Mouse (Mus musculus): ENCODE measurements around the gene Selenon. TPM values are rescaled to one million over a fixed set of nuclear protein-coding genes. Genes with fewer than 3 reads are reported as not detected.

The Selenon gene
- polyA plus RNA-seq, 1 experiment from 2014 or later: 15.9 TPM

DNA sequence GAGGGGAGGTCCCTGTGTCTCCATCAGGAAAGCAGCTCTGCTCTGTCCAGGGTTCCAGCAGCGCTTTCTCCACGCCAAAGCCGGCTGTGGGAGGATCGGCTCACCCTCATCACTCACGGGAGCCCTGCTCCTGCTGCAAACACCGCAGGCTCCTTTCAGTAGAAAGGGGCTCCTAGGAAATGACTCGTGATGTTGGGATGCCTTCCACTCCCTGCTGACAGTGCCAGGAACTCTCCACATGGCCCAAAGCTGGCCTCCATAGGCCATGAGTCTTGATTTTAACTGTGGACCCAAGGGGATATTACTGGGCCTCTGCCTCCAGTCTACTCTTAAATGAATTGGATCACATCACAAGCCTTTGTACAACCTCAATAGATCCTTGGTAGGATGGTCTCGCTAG lies 17.9 kb upstream of the Selenon start:
- DNase-seq (no peak), ATAC-seq (ENCODE audit: low FRiP score, low TSS enrichment) (no peak)
- no peak overlapping the region for H3K4me3 ChIP-seq (replicated peaks; ENCODE audit: low read depth, low read length)
- H3K4me1 ChIP-seq (ENCODE audit: control insufficient read depth, insufficient read depth, low read length): 0 out of 2 replicates have a peak, but pooled peaks cover 3% of the 10 kb centered on the region
- no peak overlapping the region for H3K9ac ChIP-seq (replicated peaks; ENCODE audit: low read length)
- no peaks in the 10 kb centered on the region for H3K9me3 ChIP-seq (ENCODE audit: control insufficient read depth, low read length)
- no peak overlapping the region for H3K27ac ChIP-seq (replicated peaks; ENCODE audit: low read depth, low read length)
- no peaks in the 10 kb centered on the region for H3K27me3 ChIP-seq (ENCODE audit: control insufficient read depth, insufficient read depth, low read length)
- no peaks in the 10 kb centered on the region for H3K36me3 ChIP-seq (ENCODE audit: control insufficient read depth, insufficient read depth, low read length)
- H3K4me2 ChIP-seq (ENCODE audit: low read length): no peak overlapping the region
- WGBS: 77% methylated on average over 8 of the region's 8 CpGs

DNA sequence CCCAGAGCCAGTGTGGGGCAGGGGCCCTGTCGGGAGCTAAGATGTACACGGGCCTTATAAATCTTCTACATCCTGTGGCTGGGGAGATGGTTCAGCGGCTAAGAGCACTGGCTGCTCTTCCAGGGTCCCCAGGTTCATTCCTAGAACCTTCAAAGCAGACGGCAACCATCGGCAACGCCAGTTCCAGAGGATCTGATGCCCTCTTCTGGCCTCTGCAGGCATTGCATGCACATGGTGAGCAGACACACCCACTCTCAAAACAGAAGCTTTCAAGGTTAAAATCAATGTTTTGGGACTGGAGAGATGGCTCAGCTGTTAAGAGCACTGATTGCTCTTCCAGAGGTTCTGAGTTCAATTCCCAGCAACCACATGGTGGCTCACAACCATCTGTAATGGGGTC lies 17.2 kb upstream of the Selenon start:
- Histone ChIP-seq H3K36me3 (ENCODE audit: control insufficient read depth, insufficient read depth, low read length) (no peaks in the 10 kb centered on the region), H3K9ac (replicated peaks; ENCODE audit: low read length) (no peak overlapping the region), H3K4me2 (ENCODE audit: low read length) (no peak overlapping the region), H3K27me3 (ENCODE audit: control insufficient read depth, insufficient read depth, low read length) (no peaks in the 10 kb centered on the region), H3K4me1 (ENCODE audit: control insufficient read depth, insufficient read depth, low read length) (0 out of 2 replicates have a peak, but pooled peaks cover 3% of the 10 kb centered on the region), H3K4me3 (replicated peaks; ENCODE audit: low read depth, low read length) (no peak overlapping the region), H3K9me3 (ENCODE audit: control insufficient read depth, low read length) (no peaks in the 10 kb centered on the region), H3K27ac (replicated peaks; ENCODE audit: low read depth, low read length) (no peak overlapping the region)
- DNase-seq: no peak
- no peak for ATAC-seq (ENCODE audit: low FRiP score, low TSS enrichment)
- WGBS: 75% methylated on average over 6 of the region's 6 CpGs

DNA sequence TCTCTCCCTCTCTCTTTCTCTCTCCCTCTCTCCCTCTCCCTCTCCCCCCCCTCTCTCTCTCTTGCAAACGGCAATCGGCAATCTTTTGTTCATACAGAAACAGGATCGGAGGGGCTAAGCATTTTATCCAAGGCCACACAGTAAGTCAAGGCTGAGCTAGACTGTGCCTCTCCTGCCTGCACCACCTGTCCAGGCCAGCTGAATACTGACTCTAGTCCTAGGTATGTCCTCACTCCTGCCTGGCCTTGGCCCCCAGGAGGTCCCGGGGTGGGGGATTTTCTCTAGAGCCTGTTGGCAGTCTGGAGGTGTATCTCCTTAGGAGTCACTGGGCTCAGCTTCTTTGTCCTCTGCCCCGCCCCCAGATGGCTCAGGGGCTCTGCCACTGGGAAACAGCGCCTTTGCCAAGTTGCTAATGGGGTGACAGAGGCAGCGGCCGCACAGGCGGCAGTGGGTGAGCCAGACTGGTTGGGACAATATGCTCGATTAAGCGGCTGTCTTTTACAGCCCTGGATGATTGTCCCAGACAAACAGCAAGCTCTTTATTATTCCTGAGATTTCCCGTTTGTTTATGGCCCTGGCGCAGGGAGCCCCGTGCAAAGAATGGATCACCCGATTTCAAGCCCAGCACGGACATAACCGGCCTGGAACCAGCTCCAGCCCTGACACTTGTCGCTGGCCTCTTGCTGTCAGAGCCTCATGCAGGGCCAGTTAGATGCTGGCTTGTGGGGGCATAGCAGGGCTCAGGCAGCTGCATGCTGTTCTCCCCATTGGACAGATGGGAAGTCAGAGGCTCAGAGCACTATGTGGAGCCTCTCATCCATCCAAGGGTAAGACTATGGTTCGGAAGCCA lies 15.6 kb upstream of the Selenon start:
- H3K27ac ChIP-seq (replicated peaks; ENCODE audit: low read depth, low read length): peak overlapping the region; percentile 50
- no peak overlapping the region for H3K4me3 ChIP-seq (replicated peaks; ENCODE audit: low read depth, low read length)
- no peaks in the 10 kb centered on the region for H3K27me3 ChIP-seq (ENCODE audit: control insufficient read depth, insufficient read depth, low read length)
- H3K4me1 ChIP-seq (ENCODE audit: control insufficient read depth, insufficient read depth, low read length): 0 out of 2 replicates have a peak, but pooled peaks cover 3% of the 10 kb centered on the region
- no peak overlapping the region for H3K9ac ChIP-seq (replicated peaks; ENCODE audit: low read length)
- H3K9me3 ChIP-seq (ENCODE audit: control insufficient read depth, low read length): no peaks in the 10 kb centered on the region
- H3K36me3 ChIP-seq (ENCODE audit: control insufficient read depth, insufficient read depth, low read length): 0 out of 2 replicates have a peak, but pooled peaks cover 5% of the 10 kb centered on the region
- 15% methylated on average over 19 of the region's 19 CpGs for WGBS
- peak; percentile 62 for ATAC-seq (ENCODE audit: low FRiP score, low TSS enrichment)
- peak; percentile 80 for DNase-seq
- H3K4me2 ChIP-seq (ENCODE audit: low read length): 0 out of 2 replicates have a peak overlapping the region, but pooled peaks have one; percentile 8

DNA sequence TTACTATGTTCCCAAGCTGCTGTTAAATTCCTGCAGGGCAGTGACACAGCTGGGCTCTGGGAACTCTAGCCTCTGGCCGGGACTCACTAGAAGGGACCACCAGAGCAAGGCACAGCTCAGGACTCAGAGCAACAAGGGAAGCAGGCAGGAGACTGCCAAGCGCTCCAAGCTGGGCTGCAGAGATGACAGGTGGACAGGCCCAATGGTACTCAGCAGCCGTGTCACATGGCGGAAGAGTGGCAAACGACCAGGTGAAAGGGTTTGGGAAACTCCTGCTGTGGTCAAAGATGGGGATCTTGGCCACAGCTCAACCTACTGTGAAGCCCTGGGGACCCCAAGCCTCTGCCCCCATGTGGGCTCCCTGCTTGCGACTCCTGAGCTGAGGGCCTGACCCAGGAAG lies 12.1 kb upstream of the Selenon start:
- Histone ChIP-seq H3K36me3 (ENCODE audit: control insufficient read depth, insufficient read depth, low read length) (0 out of 2 replicates have a peak, but pooled peaks cover 5% of the 10 kb centered on the region), H3K9ac (replicated peaks; ENCODE audit: low read length) (no peak overlapping the region), H3K9me3 (ENCODE audit: control insufficient read depth, low read length) (no peaks in the 10 kb centered on the region), H3K27me3 (ENCODE audit: control insufficient read depth, insufficient read depth, low read length) (no peaks in the 10 kb centered on the region), H3K4me3 (replicated peaks; ENCODE audit: low read depth, low read length) (no peak overlapping the region), H3K4me1 (ENCODE audit: control insufficient read depth, insufficient read depth, low read length) (no peaks in the 10 kb centered on the region), H3K27ac (replicated peaks; ENCODE audit: low read depth, low read length) (no peak overlapping the region), H3K4me2 (ENCODE audit: low read length) (no peak overlapping the region)
- DNase-seq (no peak), ATAC-seq (ENCODE audit: low FRiP score, low TSS enrichment) (no peak)
- 85% methylated on average over 6 of the region's 6 CpGs for WGBS

DNA sequence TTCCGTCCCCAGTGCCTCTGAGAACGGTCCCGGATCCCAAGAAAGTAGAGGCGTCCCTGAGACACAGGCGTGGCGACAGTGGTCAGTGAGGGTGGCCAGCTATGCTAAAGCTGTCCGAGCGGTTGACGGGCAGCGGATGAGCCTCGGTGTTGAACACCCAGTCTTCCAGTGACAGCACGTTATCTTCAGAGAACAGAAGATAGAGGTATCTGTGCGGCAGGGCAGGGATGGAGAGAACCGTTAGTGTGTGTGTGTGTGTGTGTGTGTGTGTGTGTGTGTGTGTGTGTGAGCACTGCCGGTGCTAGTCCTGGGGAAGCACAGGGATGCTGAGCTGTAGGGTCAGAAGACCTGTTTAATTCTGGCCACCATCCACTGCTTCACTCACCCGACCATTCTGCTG lies 11.7 kb upstream of the Selenon start:
- 90% methylated on average over 16 of the region's 16 CpGs for WGBS
- no peak overlapping the region for H3K4me3 ChIP-seq (replicated peaks; ENCODE audit: low read depth, low read length)

DNA sequence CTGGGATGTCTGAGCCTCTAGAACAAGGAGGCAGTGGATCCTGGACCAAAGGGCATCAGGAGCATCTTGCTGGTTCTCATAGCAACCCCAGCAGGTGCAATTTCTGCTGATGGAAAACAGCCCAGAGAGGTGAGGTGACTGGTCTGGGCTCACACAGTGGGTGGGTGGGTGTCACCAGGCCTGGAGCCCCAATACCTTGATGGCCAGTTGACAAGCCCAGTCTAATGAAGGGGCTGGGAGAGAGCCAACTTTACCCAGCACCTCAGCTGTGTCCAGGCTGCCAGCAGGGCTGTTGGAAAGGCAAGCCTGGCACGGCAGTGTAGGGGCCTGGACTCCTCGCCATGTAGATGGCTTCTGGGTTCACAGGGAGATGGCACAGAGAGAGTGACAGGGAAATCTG lies 10.0 kb upstream of the Selenon start:
- Histone ChIP-seq H3K4me1 (ENCODE audit: control insufficient read depth, insufficient read depth, low read length) (0 out of 2 replicates have a peak, but pooled peaks cover 8% of the 10 kb centered on the region), H3K36me3 (ENCODE audit: control insufficient read depth, insufficient read depth, low read length) (0 out of 2 replicates have a peak, but pooled peaks cover 5% of the 10 kb centered on the region), H3K4me2 (ENCODE audit: low read length) (no peak overlapping the region), H3K9me3 (ENCODE audit: control insufficient read depth, low read length) (no peaks in the 10 kb centered on the region), H3K27me3 (ENCODE audit: control insufficient read depth, insufficient read depth, low read length) (no peaks in the 10 kb centered on the region), H3K27ac (replicated peaks; ENCODE audit: low read depth, low read length) (no peak overlapping the region), H3K4me3 (replicated peaks; ENCODE audit: low read depth, low read length) (no peak overlapping the region), H3K9ac (replicated peaks; ENCODE audit: low read length) (no peak overlapping the region)
- DNase-seq (no peak), ATAC-seq (ENCODE audit: low FRiP score, low TSS enrichment) (no peak)
- WGBS: 81% methylated on average over 2 of the region's 2 CpGs

More for the DNA sequence above, 11.7 kb upstream of the Selenon start:
- Histone ChIP-seq H3K36me3 (ENCODE audit: control insufficient read depth, insufficient read depth, low read length) (0 out of 2 replicates have a peak, but pooled peaks cover 5% of the 10 kb centered on the region), H3K27ac (replicated peaks; ENCODE audit: low read depth, low read length) (no peak overlapping the region), H3K4me1 (ENCODE audit: control insufficient read depth, insufficient read depth, low read length) (no peaks in the 10 kb centered on the region), H3K9me3 (ENCODE audit: control insufficient read depth, low read length) (no peaks in the 10 kb centered on the region), H3K9ac (replicated peaks; ENCODE audit: low read length) (no peak overlapping the region), H3K4me2 (ENCODE audit: low read length) (no peak overlapping the region), H3K27me3 (ENCODE audit: control insufficient read depth, insufficient read depth, low read length) (no peaks in the 10 kb centered on the region)
- DNase-seq (no peak), ATAC-seq (ENCODE audit: low FRiP score, low TSS enrichment) (no peak)

DNA sequence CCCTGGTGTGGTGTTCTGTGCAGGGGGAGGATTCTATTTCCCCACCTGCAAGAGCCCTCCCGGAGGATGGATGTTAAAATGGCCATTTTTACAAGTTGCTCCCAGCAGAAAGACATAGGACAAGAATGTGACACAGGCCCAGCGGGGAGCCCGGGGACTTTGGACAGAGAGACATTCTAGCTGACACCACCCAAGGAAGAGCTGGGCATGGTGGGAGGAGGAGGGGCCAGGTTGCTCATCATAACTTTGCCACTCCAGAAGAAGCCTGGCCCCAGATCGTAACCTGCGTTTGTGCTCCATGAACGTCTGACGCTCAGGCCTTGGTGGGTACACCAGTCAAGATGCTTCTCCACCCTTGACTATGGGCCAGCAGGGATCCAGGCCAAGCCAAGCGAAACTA lies 8.7 kb upstream of the Selenon start:
- ATAC-seq (ENCODE audit: low FRiP score, low TSS enrichment): no peak
- 0 out of 2 replicates have a peak, but pooled peaks cover 8% of the 10 kb centered on the region for H3K4me1 ChIP-seq (ENCODE audit: control insufficient read depth, insufficient read depth, low read length)
- no peaks in the 10 kb centered on the region for H3K27me3 ChIP-seq (ENCODE audit: control insufficient read depth, insufficient read depth, low read length)
- DNase-seq: no peak
- 93% methylated on average over 8 of the region's 8 CpGs for WGBS
- 0 out of 2 replicates have a peak, but pooled peaks cover 5% of the 10 kb centered on the region for H3K36me3 ChIP-seq (ENCODE audit: control insufficient read depth, insufficient read depth, low read length)
- no peak overlapping the region for H3K4me2 ChIP-seq (ENCODE audit: low read length)
- H3K9me3 ChIP-seq (ENCODE audit: control insufficient read depth, low read length): no peaks in the 10 kb centered on the region
- H3K4me3 ChIP-seq (replicated peaks; ENCODE audit: low read depth, low read length): no peak overlapping the region
- no peak overlapping the region for H3K9ac ChIP-seq (replicated peaks; ENCODE audit: low read length)
- no peak overlapping the region for H3K27ac ChIP-seq (replicated peaks; ENCODE audit: low read depth, low read length)

DNA sequence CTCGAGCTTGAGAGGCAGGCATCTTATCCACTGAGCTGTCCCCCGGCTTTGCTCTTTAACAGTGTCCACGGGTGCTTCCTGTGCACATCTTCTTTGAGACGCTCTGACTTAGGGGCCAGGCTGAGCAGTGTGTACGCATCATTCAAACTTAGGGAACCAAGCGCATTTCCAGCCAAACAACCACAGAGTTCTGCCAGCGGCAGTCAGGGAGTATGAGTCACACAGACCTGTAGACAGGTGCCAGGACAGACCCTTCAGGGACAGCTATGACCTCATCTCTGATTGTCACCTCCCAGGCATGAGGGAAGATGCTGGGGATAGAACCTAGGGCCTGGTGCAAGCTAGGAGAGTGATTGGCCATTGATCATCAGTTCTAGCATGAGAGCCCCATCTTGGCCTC lies 7.2 kb upstream of the Selenon start:
- no peak overlapping the region for H3K4me2 ChIP-seq (ENCODE audit: low read length)
- WGBS: 87% methylated on average over 7 of the region's 7 CpGs
- ATAC-seq (ENCODE audit: low FRiP score, low TSS enrichment) (no peak), DNase-seq (no peak)
- 0 out of 2 replicates have a peak, but pooled peaks cover 8% of the 10 kb centered on the region for H3K4me1 ChIP-seq (ENCODE audit: control insufficient read depth, insufficient read depth, low read length)
- H3K9ac ChIP-seq (replicated peaks; ENCODE audit: low read length): no peak overlapping the region
- H3K9me3 ChIP-seq (ENCODE audit: control insufficient read depth, low read length): no peaks in the 10 kb centered on the region
- 0 out of 2 replicates have a peak, but pooled peaks cover 5% of the 10 kb centered on the region for H3K36me3 ChIP-seq (ENCODE audit: control insufficient read depth, insufficient read depth, low read length)
- no peak overlapping the region for H3K4me3 ChIP-seq (replicated peaks; ENCODE audit: low read depth, low read length)
- H3K27me3 ChIP-seq (ENCODE audit: control insufficient read depth, insufficient read depth, low read length): no peaks in the 10 kb centered on the region
- no peak overlapping the region for H3K27ac ChIP-seq (replicated peaks; ENCODE audit: low read depth, low read length)

Data from midbrain, embryonic 14.5 days (tissue).